Comparison of ENCODE assay signal across 7 mouse cellular contexts in genomic region chr2:116009097-116009970, GRCm38 (mm10). TPM values are rescaled to one million over a fixed set of nuclear protein-coding genes. Genes with fewer than 3 reads are reported as not detected.
A peak's percentile ranks its signal among the peaks of the same experiment; 100 is the strongest.
DNase-seq lines count a peak whose midpoint lies in the region; ATAC-seq and TF ChIP-seq lines count a peak whose summit lies in the region.

No protein-coding gene starts in this region.

- H3K9me3 ChIP-seq in lung, embryonic 16.5 days (ENCODE audit: control insufficient read depth, low read length): no peaks in the 10 kb centered on the region
- no peaks in the 10 kb centered on the region for H3K9me3 ChIP-seq in hindbrain, embryonic 10.5 days
- H3K9me3 ChIP-seq in liver, embryonic 15.5 days (replicated peaks): no peaks in the 10 kb centered on the region
- no peaks in the 10 kb centered on the region for H3K9me3 ChIP-seq in stomach, postnatal 0 days (ENCODE audit: control insufficient read depth, low read length)

- H3K4me3 ChIP-seq in lung, embryonic 16.5 days (ENCODE audit: low read length): peak overlapping the region; percentile 36
- H3K4me3 ChIP-seq in hindbrain, embryonic 10.5 days: peak overlapping the region; percentile 41
- H3K4me3 ChIP-seq in liver, embryonic 15.5 days (replicated peaks): 0 out of 2 replicates have a peak overlapping the region, but pooled peaks have one; percentile 17
- H3K4me3 ChIP-seq in stomach, postnatal 0 days (ENCODE audit: low read depth, low read length): peak overlapping the region; percentile 13; the same call in 1 of the 2 replicates

- H3K27me3 ChIP-seq in lung, embryonic 16.5 days (ENCODE audit: control insufficient read depth, insufficient read depth, low read depth, low read length): no peaks in the 10 kb centered on the region
- H3K27me3 ChIP-seq in hindbrain, embryonic 10.5 days (ENCODE audit: insufficient read depth, poor library complexity, severe bottlenecking): no peaks in the 10 kb centered on the region; the same call in 1 of the 2 replicates
- H3K27me3 ChIP-seq in liver, embryonic 15.5 days: no peaks in the 10 kb centered on the region; the same call in 1 of the 2 replicates
- H3K27me3 ChIP-seq in stomach, postnatal 0 days (ENCODE audit: control insufficient read depth, insufficient read depth, low read length): no peaks in the 10 kb centered on the region

- 34% methylated on average over 20 of the region's 20 CpGs for WGBS in lung, embryonic 16.5 days
- 16% methylated on average over 20 of the region's 20 CpGs for whole genome bisulfite sequencing in hindbrain, embryonic 10.5 days
- WGBS in liver, embryonic 15.5 days (ENCODE audit: insufficient replicate concordance): 28% methylated on average over 20 of the region's 20 CpGs
- WGBS in stomach, postnatal 0 days: 23% methylated on average over 20 of the region's 20 CpGs

- no peaks in the 10 kb centered on the region for H3K36me3 ChIP-seq in lung, embryonic 16.5 days (ENCODE audit: control insufficient read depth, insufficient read depth, low read length)
- H3K36me3 ChIP-seq in hindbrain, embryonic 10.5 days: peaks cover 42% of the 10 kb centered on the region
- no peaks in the 10 kb centered on the region for H3K36me3 ChIP-seq in liver, embryonic 15.5 days (replicated peaks)
- H3K36me3 ChIP-seq in stomach, postnatal 0 days (ENCODE audit: control insufficient read depth, insufficient read depth, low read length): no peaks in the 10 kb centered on the region

- peak overlapping the region; percentile 35; the same call in 1 of the 2 replicates for H3K9ac ChIP-seq in lung, embryonic 16.5 days (ENCODE audit: low read length)
- no peak overlapping the region for H3K9ac ChIP-seq in liver, embryonic 15.5 days
- peak overlapping the region; percentile 31; the same call in 1 of the 2 replicates for H3K9ac ChIP-seq in stomach, postnatal 0 days (ENCODE audit: low read length)

- peaks cover 6% of the 10 kb centered on the region; the same call in 1 of the 2 replicates for H3K4me1 ChIP-seq in lung, embryonic 16.5 days (replicated peaks; ENCODE audit: control insufficient read depth, insufficient read depth, low read length)
- H3K4me1 ChIP-seq in hindbrain, embryonic 10.5 days (replicated peaks): peaks cover 34% of the 10 kb centered on the region
- H3K4me1 ChIP-seq in liver, embryonic 15.5 days (replicated peaks): no peaks in the 10 kb centered on the region
- peaks cover 6% of the 10 kb centered on the region for H3K4me1 ChIP-seq in stomach, postnatal 0 days (replicated peaks; ENCODE audit: control insufficient read depth, insufficient read depth)

- DNase-seq in lung, postnatal 25 days (ENCODE audit: low spot score): no peak
- peak; percentile 49 for DNase-seq in hindbrain, embryonic 10.5 days (ENCODE audit: low spot score)
- no peak for DNase-seq in stomach, postnatal 0 days (ENCODE audit: low spot score)
- no peak for DNase-seq in adrenal gland, postnatal 14 days
- no peak for DNase-seq in spleen, adult 18-20 months

- no peak overlapping the region for H3K27ac ChIP-seq in lung, embryonic 16.5 days (ENCODE audit: low read length)
- peak overlapping the region; percentile 86 for H3K27ac ChIP-seq in hindbrain, embryonic 10.5 days
- no peak overlapping the region for H3K27ac ChIP-seq in liver, embryonic 15.5 days (replicated peaks)
- H3K27ac ChIP-seq in stomach, postnatal 0 days (replicated peaks): 0 out of 2 replicates have a peak overlapping the region, but pooled peaks have one; percentile 1

- H3K4me2 ChIP-seq in lung, embryonic 16.5 days (ENCODE audit: low read depth, low read length): peak overlapping the region; percentile 59
- peak overlapping the region; percentile 48 for H3K4me2 ChIP-seq in liver, embryonic 15.5 days
- peak overlapping the region; percentile 42 for H3K4me2 ChIP-seq in stomach, postnatal 0 days (replicated peaks; ENCODE audit: low read depth)

- TF ChIP-seq CTCF in stomach, postnatal 0 days (IDR thresholded peaks at IDR 0.05; ENCODE audit: low read depth): no peak

- TF ChIP-seq EP300 in stomach, postnatal 0 days (optimal IDR thresholded peaks at IDR 0.05): no peak

- peak; percentile 45; the same call in 1 of the 2 replicates for ATAC-seq in lung, embryonic 16.5 days (ENCODE audit: low read depth)
- ATAC-seq in liver, embryonic 15.5 days (ENCODE audit: insufficient read depth): no peak
- ATAC-seq in stomach, postnatal 0 days (ENCODE audit: low FRiP score, low TSS enrichment): no peak

RNA-seq across cellular contexts. Expression of gene Meis2, which starts 56.3 kb away (rescaled TPM):
- polyA plus RNA-seq in lung, embryonic 16.5 days (2015; fragmentation: Nextera tagmentation; extraction: Ambion mirVana): 21.5 and 24.2 TPM in 2 replicates
- 61.3 and 91.1 TPM in 2 replicates for polyA plus RNA-seq in hindbrain, embryonic 10.5 days (2016; fragmentation: Nextera tagmentation; extraction: Ambion mirVana)
- polyA plus RNA-seq in liver, embryonic 15.5 days (2015; fragmentation: Nextera tagmentation; extraction: Ambion mirVana): 1.4 and 2.3 TPM in 2 replicates
- polyA plus RNA-seq in stomach, postnatal 0 days (2015; fragmentation: Nextera tagmentation; extraction: Ambion mirVana): 17.7 and 20.2 TPM in 2 replicates
- total RNA-seq in adrenal gland, postnatal 14 days (2021): 150 and 159 TPM in 2 replicates

Comparison
In these comparisons a context has a peak if more than half of its experiments do, and no peak if none do; other contexts are left out.
1. H3K27ac ChIP-seq: peak in hindbrain, embryonic 10.5 days (single experiment) and stomach, postnatal 0 days (single experiment); none in lung, embryonic 16.5 days (single experiment) and liver, embryonic 15.5 days (single experiment).
2. Peak in every context shown above with its lines, with median percentiles within 50 percentile points of each other: H3K4me2 ChIP-seq and H3K4me3 ChIP-seq.